Mouse (Mus musculus): ENCODE results near the gene Tmem223. TPM values are rescaled to one million over a fixed set of nuclear protein-coding genes. Genes with fewer than 3 reads are reported as not detected.

Tmem223 gene
- polyA plus RNA-seq (2017; shearing (Covaris generic)): 32.4 TPM

GRCm38 (mm10) chr19:8770567-8771270 is at the start of gene Tmem223:
TSS of gene Tmem223 (plus strand) at chr19:8770996.

GRCm38 (mm10) chr19:8722907-8723573 is 47.8 kb upstream of the Tmem223 start, which contains the start of gene Slc3a2:
TSS of gene Slc3a2 (minus strand) at chr19:8723369.

GRCm38 (mm10) chr19:8735389-8736159 is 35.2 kb upstream of the Tmem223 start, which contains the start of gene Wdr74:
TSS of gene Wdr74 (plus strand) at chr19:8735827.

GRCm38 (mm10) chr19:8740603-8741002 is 30.2 kb upstream of the Tmem223 start, which contains the start of gene 1700092M07Rik:
TSS of gene 1700092M07Rik (plus strand) at chr19:8740718.

GRCm38 (mm10) chr19:8741243-8741869 is 29.4 kb upstream of the Tmem223 start, which contains the start of gene Stx5a:
TSS of gene Stx5a (plus strand) at chr19:8741413.

GRCm38 (mm10) chr19:8756635-8757387 is 14.0 kb upstream of the Tmem223 start, which contains the start of gene Nxf1:
TSS of gene Nxf1 (plus strand) at chr19:8757073.

GRCm38 (mm10) chr19:8774086-8774835 is 3.5 kb downstream of the Tmem223 start, which contains the start of gene Tmem179b:
TSS of gene Tmem179b (minus strand) at chr19:8774467.

GRCm38 (mm10) chr19:8786008-8786781 is 15.4 kb downstream of the Tmem223 start, which contains the start of gene Taf6l:
TSS of gene Taf6l (minus strand) at chr19:8786417.

GRCm38 (mm10) chr19:8798264-8798946 is 27.6 kb downstream of the Tmem223 start, which contains the start of gene Polr2g:
TSS of gene Polr2g (minus strand) at chr19:8798577.

GRCm38 (mm10) chr19:8802130-8802821 is 31.5 kb downstream of the Tmem223 start, which contains the start of gene Zbtb3:
TSS of gene Zbtb3 (plus strand) at chr19:8802555.

GRCm38 (mm10) chr19:8818801-8819595 is 48.2 kb downstream of the Tmem223 start, which contains the start of gene Ttc9c:
TSS of gene Ttc9c (minus strand) at chr19:8819333.

GRCm38 (mm10) chr19:8819596-8820423 is 49.0 kb downstream of the Tmem223 start, which contains the start of gene Hnrnpul2:
TSS of gene Hnrnpul2 (plus strand) at chr19:8820010.

All from effector memory CD4-positive, alpha-beta T cell, adult 5 months (primary cell).